Mouse (Mus musculus): ENCODE measurements around the gene Tmem62. TPM values are rescaled to one million over a fixed set of nuclear protein-coding genes. Genes with fewer than 3 reads are reported as not detected.

Tmem62 gene
- 16.7 to 30.8 TPM (median 24.9 TPM) in 4 replicates for total RNA-seq (2023)

DNA sequence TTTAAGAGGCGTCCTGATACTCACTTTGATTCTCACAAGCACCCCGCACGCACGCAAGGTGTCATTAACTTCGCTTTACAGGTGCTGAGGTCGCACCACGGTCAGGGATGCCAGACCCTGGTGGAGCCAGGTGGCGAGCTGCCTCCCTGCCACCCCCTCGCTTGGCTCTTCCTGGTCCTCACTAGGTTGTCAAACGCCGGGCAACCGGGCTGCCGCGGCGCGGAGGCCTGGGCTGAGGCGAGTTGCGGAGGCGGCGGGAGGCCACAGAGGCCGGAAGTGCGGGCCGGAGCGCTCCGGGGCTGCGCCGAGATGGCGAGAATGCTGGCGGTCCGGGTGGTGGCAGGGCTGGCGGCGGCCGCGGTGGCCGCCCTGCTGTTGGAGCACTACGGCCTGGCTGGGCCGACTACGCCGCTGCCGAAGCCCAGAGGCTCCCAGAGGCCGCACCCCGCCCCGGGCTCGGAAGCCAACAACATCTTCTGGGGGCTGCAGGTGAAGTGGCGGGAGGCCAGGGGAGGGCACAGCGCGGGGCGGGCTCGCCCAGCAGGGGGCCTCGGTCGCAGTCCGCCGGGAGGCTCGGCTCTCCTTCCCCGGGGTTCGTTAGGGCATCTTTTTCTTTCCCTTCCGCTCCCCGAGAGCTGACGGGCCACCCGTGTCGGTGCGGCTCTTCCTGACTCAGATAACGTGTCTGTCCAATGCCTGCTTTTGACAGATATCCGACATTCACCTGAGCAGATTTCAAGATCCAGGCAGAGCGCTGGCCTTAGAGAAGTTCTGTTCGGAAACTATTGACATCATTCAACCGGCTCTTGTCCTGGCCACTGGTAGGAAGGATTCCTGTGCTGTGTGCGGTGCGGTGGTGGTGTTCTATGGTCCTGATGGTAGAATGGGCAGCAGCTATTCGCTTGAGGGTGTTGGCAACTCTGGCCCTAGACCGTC lies at the start of gene Tmem62:
Gene Tmem62 (plus strand): TSS at position 28 of the 936 bp plus-strand sequence.

DNA sequence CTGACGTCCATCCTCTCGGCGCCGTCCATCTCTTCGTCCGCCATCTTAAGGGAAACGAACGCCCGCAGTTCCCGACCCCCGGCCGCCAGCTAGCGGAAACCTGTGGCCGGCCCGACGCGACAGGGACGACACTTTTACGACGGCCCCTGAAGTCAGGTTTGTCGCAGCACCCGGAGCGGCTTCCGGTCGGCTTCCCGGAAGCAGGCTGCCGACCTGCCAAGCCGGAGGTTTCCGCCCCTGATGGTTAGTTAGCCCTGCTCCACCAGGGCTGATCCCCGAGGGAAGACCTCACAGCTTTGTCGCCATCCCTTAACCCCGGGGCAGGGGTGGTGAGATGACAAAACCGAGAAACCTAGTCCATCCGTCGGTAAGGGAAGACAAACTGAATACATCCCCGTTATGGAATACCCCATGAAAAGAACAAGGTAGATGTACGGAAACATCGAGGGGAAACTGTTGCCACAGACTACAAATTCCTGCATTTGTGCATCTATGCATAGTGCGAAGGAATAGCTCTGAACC lies 6.2 kb upstream of the Tmem62 start, which contains the start of gene Ubr1:
Gene Ubr1 (minus strand): TSS at position 157 of the 522 bp plus-strand sequence.

DNA sequence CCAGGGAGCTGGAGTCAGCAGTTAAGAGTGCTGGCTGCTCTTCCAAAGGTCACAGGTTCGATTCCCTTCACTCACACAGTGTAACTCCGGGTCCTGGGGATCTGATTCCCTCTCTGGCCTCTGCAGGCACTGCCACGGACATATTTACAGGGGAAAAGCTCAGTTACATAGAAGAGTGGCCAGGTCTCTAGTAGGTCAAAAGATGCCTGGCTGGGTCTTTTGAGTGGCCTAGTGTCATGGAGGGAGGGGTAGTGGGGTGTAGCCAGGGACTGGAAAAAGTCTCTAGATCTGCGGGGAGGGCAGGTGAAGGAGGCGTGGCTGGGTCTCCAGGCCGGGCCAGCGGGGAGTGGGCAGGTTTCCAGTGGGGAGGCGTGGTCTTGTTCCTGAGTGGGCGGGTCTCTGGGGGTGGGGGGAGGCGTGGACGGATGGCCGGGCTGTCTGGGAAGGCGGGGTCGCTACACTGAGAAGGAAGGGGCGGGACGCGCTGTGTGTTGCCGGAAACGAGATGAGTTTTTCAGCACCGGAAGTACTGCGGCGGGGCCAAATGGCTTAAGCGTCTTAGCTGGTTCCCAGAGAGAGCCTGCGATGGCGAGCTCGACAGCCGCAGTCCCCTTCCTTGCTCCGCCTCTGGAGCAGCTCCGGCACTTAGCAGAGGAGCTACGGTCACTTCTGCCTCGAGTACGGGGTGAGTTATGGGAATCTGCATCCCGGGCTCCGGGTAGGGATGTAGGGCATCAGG lies 31.3 kb downstream of the Tmem62 start, which contains the start of gene Ccndbp1:
Gene Ccndbp1 (plus strand): TSS at position 479 of the 739 bp plus-strand sequence.

DNA sequence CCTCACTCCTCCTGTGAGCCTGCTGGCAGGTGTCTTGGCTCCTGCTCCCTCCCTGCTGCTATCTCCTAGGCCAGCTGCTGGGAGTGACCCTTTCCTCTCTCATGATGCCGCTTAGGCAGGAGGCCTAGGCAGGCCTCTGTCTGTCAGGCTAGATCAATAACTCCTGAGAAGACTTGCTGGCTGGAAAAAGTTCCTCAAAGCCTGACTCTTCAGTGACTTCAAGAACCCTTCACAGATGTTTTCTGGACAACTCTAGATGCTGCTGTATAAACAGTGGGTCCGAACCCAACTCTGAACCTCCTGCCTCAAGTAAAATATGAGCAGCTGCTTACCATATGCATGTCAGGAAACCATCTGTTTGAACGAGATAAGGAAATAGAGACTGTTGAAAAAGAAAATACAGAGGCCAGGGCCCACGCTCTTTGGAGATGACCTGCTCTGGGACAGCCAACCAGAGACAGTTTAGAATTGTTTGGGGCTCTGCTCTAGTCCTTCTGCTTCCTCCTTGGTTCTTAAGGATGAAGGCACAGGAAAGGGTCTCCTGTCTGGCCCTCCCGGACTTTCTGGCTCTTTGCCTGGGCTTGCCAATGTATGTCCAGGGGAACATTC lies 60.0 kb downstream of the Tmem62 start, which contains the start of gene Epb42:
Gene Epb42 (minus strand): TSS at position 340 of the 609 bp plus-strand sequence.

Other genes with a start within 250 kb of the Tmem62 start
- gene Cdan1, start 126.9 kb upstream of the Tmem62 start, total RNA-seq (2023), result 34.4 to 43.8 TPM (median 36.6 TPM) in 4 replicates
- 5.8 to 12.8 TPM (median 8.4 TPM) in 4 replicates for gene Ttbk2, start 126.4 kb upstream of the Tmem62 start, total RNA-seq (2023)
- gene Ubr1, start 6.3 kb upstream of the Tmem62 start, total RNA-seq (2023), result 65.5 to 69.8 TPM (median 68.6 TPM) in 4 replicates
- gene Ccndbp1, start 31.4 kb downstream of the Tmem62 start, total RNA-seq (2023), result 75.5 to 85.5 TPM (median 83.6 TPM) in 4 replicates
- gene Epb42, start 60.1 kb downstream of the Tmem62 start, total RNA-seq (2023), result not detected in 4 replicates
- not detected in 4 replicates for gene Tgm5, start 108.8 kb downstream of the Tmem62 start, total RNA-seq (2023)
- gene Tgm7, start 132.8 kb downstream of the Tmem62 start, total RNA-seq (2023), result not detected in 4 replicates
- 13.6 to 19.3 TPM (median 16.8 TPM) in 4 replicates for gene Adal, start 163.4 kb downstream of the Tmem62 start, total RNA-seq (2023)
- 8.2 to 9.2 TPM (median 8.5 TPM) in 4 replicates for gene Lcmt2, start 163.6 kb downstream of the Tmem62 start, total RNA-seq (2023)
- gene Tubgcp4, start 193.6 kb downstream of the Tmem62 start, total RNA-seq (2023), result 69.4 to 82.8 TPM (median 76.4 TPM) in 4 replicates
- gene Zscan29, start 194.1 kb downstream of the Tmem62 start, total RNA-seq (2023), result 24.6 to 30.0 TPM (median 26.4 TPM) in 4 replicates